ENCODE assay signal across 9 mouse cellular contexts in the genomic region with DNA sequence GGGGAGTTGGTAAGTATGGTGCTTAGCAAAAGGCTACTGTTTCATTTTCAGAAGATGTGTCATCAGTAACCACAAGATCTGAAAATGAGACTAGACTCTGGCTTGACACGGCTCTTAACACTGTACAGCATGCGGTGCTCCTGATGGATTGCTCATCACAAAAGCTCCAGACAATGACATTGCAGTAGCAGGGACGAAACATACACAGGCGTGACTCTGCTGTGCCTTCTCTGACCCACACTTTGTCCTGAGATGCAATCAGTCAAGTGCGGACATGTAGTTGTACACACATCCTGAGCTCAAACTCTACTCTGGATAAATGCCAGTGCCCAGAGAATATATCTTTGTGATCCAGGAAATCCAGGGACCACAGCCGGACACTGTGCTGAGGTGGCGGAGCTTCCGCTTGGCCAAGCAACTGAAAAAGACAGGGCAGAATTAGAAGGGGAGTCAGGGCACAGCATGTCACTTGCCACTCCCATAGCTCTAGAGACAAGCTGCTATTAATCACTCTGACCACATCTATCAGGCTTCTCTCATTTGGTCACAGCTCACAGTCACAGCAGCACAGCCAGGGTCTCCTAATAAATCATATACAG.
DNase-seq lines count a peak whose midpoint lies in the region; TF ChIP-seq lines count a peak whose summit lies in the region.
"Had no signal": no experiment of that assay in that cellular context is flagged by ENCODE, and none has a peak within 500 bp of the region (broad histone marks: within the 10 kb centered on the region; RNA-seq: fewer than 3 reads in every experiment).

No protein-coding gene starts in this region.

- H3K4me3 ChIP-seq in gastrocnemius, adult 2 months = no peak overlapping the region
- H3K4me3 ChIP-seq: midbrain, embryonic 12.5 days had no signal

- no peak for DNase-seq in gastrocnemius, adult 2 months
- no peak for DNase-seq in gastrocnemius, adult 8-10 months (ENCODE audit: low spot score in 2 of 2)
- DNase-seq in NIH3T3 (ENCODE audit: low read depth) = peak; percentile 43
- DNase-seq in kidney, adult 18-20 months = peak; percentile 29
- peak; percentile 88 for DNase-seq in lung, postnatal 25 days (ENCODE audit: low spot score)
- DNase-seq in ovary, postnatal 10 days (ENCODE audit: low spot score) = no peak
- DNase-seq in ovary, postnatal 14 days (ENCODE audit: low spot score) = no peak
- DNase-seq in layer of hippocampus, adult 11-12 months (ENCODE audit: low spot score) = no peak

- H3K27ac ChIP-seq in gastrocnemius, adult 2 months = peak overlapping the region; percentile 53
- H3K27ac ChIP-seq: midbrain, embryonic 12.5 days had no signal

- intact Hi-C loops in gastrocnemius, adult 2 months (cut with DNase I) = no loop called here

- TF ChIP-seq CTCF in gastrocnemius, adult 2 months (IDR thresholded peaks at IDR 0.05) = no peak

Comparison
In these comparisons a context has a peak if more than half of its experiments do, and no peak if none do; other contexts are left out.
1. DNase-seq: peak in NIH3T3 (single experiment), kidney, adult 18-20 months (single experiment) and lung, postnatal 25 days (single experiment); none in gastrocnemius, adult 2 months (single experiment), gastrocnemius, adult 8-10 months (0 of 2), ovary, postnatal 10 days (single experiment), ovary, postnatal 14 days (single experiment) and layer of hippocampus, adult 11-12 months (single experiment).